Mouse (Mus musculus): Measurements from ENCODE around the gene Mex3d.

The Mex3d gene

GRCm38 (mm10) chr10:80387522-80387959 lies at the start of gene Mex3d:
Mex3d (minus strand) TSS chr10:80387659.
- DNase-seq, result peak; percentile 99

- DNase-seq, result no peak
These were observed 48.8 kb upstream of the Mex3d start for GRCm38 (mm10) chr10:80436276-80436675.

GRCm38 (mm10) chr10:80435764-80436163 lies 48.3 kb upstream of the Mex3d start:
- peak; percentile 91 for DNase-seq

- peak; percentile 94 for DNase-seq
These were observed 47.4 kb upstream of the Mex3d start for GRCm38 (mm10) chr10:80434823-80435222.

- DNase-seq, result no peak
These were observed 46.8 kb upstream of the Mex3d start for GRCm38 (mm10) chr10:80434233-80434592.

- DNase-seq, result peak; percentile 100
These were observed 46.2 kb upstream of the Mex3d start, which contains the start of gene Tcf3 for GRCm38 (mm10) chr10:80433513-80434232. Tcf3 (minus strand) TSS chr10:80433647.

GRCm38 (mm10) chr10:80432936-80433512 lies 45.6 kb upstream of the Mex3d start:
- DNase-seq, result peak; percentile 97

GRCm38 (mm10) chr10:80432387-80432785 lies 44.9 kb upstream of the Mex3d start:
- DNase-seq, result no peak

- peak; percentile 94 for DNase-seq
These were observed 44.3 kb upstream of the Mex3d start for GRCm38 (mm10) chr10:80431570-80432386.

- no peak for DNase-seq
These were observed 43.0 kb upstream of the Mex3d start for GRCm38 (mm10) chr10:80430375-80430980.

- DNase-seq, result peak; percentile 89
These were observed 42.3 kb upstream of the Mex3d start for GRCm38 (mm10) chr10:80429800-80430199.

GRCm38 (mm10) chr10:80425041-80425440 lies 37.6 kb upstream of the Mex3d start:
- no peak for DNase-seq

GRCm38 (mm10) chr10:80423562-80423961 lies 36.1 kb upstream of the Mex3d start:
- DNase-seq, result no peak

GRCm38 (mm10) chr10:80421651-80422472 lies 34.4 kb upstream of the Mex3d start:
- no peak for DNase-seq

GRCm38 (mm10) chr10:80421208-80421607 lies 33.7 kb upstream of the Mex3d start:
- no peak for DNase-seq

- no peak for DNase-seq
These were observed 33.3 kb upstream of the Mex3d start for GRCm38 (mm10) chr10:80420729-80421128.

GRCm38 (mm10) chr10:80419419-80419818 lies 32.0 kb upstream of the Mex3d start:
- DNase-seq, result no peak

- DNase-seq, result no peak
These were observed 30.9 kb upstream of the Mex3d start for GRCm38 (mm10) chr10:80418311-80418710.

- DNase-seq, result no peak
These were observed 30.4 kb upstream of the Mex3d start for GRCm38 (mm10) chr10:80417841-80418240.

GRCm38 (mm10) chr10:80417371-80417770 lies 29.9 kb upstream of the Mex3d start:
- no peak for DNase-seq

GRCm38 (mm10) chr10:80415566-80415965 lies 28.1 kb upstream of the Mex3d start:
- DNase-seq, result no peak
